Mouse (Mus musculus) kidney, adult 8-10 months (tissue): ENCODE results near the gene Gm47791.
A peak's percentile ranks its signal among the peaks of the same experiment; 100 is the strongest.

ENCODE experiments used
- DNase-seq, 2 experiments: peaks; one replicate each; pipeline ENCODE4 v3.0.0; 2022

The Gm47791 gene

DNA sequence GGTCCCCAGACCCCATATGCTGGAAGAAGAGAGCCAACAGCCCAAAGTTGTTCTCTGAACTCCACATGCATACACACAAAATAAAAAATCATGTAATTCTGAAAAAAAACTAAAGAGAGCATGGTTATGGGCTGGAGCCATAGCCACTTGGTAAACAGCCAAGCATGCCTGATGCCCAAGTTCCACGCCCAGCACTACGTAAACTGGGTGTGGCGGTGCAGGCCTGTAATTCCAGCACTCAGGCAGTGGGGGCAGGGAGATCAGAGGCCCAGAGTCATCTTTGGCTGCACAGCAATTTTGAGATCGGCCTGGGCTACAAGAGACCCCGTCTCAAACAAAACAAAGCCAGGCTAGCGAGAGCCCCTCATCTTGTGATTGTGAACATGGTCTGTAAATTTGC lies 14.5 kb upstream of the Gm47791 start:
- DNase-seq: no peak

DNA sequence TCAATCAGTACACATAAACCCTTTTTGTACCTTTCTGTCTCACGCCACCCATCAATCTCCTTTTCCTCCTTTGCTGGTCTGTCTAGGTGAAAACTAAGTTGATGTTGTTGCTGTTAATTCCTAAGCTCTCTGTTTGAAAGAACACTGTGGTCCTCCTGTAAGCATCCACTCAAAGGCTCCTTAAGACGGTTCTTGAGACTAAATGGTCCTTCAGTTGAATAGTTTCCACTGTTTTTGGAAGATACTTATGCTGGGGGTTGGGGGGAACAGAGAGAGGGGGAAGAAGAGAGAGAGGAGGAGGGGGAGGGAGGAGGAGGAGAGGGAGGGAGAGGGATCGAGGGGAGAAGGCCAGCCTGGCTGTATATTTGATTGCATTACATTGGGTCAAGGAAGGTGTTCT lies 12.5 kb upstream of the Gm47791 start:
- DNase-seq: no peak

DNA sequence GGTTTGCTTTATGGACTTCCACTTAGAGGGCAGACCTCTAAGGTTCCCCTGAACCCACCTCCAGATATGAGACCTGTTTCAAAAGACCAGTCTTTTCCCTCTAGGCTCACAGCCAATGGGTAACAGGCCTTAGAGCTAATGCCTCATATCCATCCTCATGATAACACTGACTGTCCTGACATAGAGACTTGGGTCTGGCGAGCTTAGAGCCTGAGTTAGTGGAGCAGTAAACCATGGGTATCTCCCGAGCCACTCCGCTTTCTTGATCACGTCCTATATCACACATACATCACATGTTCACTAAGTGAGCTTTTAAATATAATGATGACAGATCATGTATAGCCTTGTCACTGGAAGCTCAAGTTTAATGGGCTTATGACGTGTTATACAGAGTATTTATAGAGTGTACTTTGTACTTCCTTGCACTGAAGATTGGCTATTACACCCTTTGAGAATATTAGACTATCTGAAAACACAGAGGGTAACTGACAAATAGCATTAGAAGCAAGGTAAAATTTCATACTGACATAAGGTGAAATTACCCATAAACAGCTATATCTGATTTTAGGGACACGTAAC lies 8.4 kb upstream of the Gm47791 start:
- no peak for DNase-seq

DNA sequence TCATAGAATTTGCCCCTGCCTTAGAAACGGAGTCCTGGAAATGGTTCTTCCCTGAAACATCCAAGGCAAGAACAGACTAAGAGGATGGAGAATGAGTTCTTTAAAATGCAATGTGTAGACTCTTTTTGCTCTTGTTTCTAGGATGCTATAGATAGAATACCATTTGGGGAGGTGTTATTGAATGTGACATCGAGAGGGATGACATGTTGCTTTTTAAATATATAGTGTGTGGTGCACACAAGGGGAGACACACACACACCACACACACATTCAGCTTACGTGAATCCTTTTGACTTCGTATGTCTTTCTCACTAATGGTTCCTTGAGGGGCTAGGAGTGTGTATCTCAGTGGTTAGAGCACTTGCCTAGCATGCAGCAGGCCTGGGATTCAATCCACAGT lies 4.2 kb upstream of the Gm47791 start:
- DNase-seq: no peak

DNA sequence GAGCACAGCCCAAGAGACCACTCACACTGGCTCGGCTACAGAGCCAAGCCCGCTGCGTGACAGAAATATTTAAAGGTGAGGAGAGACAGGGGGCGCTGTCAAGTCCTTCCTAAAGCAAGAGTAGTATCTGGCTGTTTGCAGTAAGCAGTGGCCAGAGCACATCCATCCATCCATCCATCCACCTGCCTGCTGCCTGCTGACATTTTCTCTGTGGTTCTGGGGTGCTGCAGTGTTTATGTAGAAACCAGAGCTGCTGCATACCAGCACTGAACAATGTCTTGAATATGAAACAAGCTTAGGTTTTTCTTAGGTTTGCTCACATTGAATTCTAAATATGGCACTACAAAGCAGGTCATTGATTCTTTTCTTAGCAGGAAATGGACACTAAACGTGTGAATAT lies 2.2 kb upstream of the Gm47791 start:
- no peak for DNase-seq

DNA sequence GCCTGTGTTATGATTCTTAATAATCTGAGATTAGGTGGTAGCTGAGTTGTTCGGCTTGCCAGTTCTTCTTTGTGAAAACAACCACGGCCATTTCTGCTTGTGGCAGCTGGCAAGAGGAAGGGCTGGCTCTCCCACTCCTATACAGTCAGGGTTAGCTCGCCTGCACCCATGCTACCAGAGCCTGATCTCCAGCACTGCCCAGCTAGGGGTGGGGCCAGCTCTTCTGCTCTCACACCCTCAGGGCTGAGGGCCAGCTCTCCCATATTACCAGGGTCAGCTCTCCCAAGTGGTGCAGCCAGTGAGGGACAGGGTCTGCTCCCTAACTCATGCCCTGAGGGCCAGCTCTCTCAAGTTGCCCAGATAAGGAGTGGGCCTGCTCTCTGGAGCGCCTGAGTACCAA lies 1.4 kb upstream of the Gm47791 start:
- no peak for DNase-seq

DNA sequence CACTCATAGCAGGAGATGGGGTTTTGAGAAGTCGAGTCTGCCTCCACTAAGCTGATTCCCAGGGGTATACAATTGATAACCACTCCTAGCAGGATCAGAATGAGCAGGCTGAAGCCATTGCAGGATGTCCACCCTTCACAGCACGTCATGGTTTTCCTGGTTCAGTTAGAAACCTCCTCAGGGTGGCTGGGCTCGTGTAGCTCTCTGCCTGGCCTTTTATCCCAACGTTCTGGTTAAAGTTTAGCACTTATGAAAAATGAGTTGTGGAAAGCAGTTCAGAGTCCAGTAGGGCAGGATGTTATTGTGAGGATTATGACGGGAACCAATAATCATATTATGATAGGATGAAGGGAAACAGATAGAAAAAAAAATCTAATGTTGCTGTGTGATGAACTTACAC lies 2.8 kb downstream of the Gm47791 start, which contains the start of gene Tm4sf20:
Gene Tm4sf20, minus strand, starts transcription at position 193 of the 400 bp plus-strand sequence.
- DNase-seq: no peak

DNA sequence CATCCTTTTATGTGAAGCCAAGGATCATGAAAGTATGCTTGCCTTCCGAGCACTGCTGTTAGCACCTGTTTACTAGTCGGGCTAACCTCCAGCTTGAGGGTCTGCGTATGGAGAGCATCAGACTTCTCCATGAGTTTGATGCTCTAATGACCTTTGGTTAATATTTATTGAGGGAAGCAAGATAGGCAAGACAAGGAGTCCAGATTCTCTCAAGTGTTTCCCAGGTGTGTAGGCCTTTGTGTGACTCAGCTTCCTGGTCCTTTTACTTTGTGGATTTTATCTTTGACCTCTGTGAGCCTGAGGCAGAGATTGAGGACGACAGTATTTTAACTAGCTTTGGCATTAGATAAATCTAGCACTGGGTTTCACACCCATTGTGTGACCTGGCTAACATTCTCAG lies 4.4 kb downstream of the Gm47791 start:
- DNase-seq: no peak

DNA sequence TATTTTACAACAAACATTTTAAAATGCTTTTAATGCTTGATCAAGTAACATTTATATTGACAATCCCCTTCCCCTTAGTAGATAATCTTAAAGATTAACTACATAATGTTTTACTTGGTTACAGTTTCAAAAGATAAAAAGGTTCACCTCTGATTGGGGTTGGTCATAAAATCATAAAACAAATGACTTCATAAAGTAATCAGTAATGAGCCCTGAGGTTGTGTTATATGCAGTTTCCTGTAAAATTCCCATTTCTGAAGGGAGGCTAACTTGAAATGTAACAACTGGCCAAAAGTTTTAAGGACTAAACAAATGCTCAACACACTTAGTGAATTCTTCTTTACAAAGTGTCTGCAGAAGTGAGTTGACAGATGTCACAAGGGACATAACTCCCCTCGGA lies 4.8 kb downstream of the Gm47791 start:
- no peak for DNase-seq

DNA sequence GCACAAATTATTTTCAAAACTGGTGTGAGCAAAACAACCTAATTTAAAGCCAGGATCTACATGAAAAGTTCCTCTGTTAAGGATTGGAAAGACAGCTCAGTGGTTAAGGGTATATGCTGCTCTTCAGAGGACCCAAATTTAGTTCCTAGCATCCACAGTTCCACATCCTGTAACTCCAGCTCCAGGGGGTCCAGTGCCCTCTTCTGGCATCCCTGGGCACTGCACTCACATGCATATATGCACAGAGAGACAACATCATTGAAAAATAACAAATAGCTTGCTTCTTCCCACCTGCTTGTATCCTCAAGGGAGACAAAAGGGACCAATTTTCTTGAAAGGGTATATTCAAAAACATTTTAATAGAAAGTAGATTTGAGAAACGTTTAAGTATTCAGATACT lies 8.8 kb downstream of the Gm47791 start:
- no peak for DNase-seq

DNA sequence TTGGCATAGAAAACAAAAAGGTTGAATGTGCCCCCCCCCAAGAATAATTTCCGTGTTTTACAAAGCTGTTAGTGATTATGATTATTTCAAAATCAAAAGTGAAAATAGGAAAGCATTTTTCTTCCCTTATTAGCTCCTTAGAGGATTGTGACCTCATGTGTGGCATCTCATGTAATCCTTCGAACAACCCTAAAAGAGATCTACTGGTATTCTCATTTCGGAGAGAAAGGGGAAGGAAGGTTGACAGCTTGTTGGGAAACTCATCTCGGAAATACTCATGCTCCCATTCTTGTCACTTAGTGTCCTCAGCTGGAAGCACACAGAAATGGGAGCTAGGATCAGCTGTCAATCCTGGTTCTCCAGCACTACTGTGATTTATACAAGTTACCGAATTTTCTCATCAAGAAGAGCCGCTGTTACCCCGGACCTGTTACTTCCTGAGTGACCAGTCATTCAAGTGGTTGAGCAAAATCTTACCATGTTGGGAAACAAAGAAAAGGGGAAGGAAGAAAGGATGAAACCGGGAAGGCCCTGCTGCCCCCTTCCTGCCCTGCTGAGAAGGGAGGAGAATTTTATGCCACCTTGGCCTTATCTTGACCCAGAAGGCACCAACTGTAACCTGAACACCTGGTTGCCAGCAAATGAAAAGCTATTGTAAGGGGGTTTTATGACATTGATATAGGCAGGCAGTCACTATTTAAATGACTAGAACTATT lies 9.4 kb downstream of the Gm47791 start:
- no peak for DNase-seq

DNA sequence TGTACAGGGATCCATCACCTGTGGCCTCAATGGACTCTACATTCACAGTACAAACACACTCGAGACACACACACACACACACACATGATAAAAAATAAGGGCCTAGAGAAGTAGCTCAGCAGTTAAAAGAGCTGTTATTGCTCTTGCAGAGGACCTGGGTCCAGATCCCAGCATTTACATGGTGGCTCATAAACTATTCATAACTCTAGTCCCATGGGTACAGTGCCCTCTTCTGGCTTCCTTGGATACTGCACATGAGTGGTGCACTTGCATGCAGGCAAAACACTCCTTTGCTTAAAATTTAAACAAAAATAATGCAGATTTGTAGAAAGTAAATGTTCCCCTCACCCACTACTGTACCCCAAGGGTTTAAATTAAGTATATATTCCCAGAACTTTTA lies 11.5 kb downstream of the Gm47791 start:
- DNase-seq: no peak

DNA sequence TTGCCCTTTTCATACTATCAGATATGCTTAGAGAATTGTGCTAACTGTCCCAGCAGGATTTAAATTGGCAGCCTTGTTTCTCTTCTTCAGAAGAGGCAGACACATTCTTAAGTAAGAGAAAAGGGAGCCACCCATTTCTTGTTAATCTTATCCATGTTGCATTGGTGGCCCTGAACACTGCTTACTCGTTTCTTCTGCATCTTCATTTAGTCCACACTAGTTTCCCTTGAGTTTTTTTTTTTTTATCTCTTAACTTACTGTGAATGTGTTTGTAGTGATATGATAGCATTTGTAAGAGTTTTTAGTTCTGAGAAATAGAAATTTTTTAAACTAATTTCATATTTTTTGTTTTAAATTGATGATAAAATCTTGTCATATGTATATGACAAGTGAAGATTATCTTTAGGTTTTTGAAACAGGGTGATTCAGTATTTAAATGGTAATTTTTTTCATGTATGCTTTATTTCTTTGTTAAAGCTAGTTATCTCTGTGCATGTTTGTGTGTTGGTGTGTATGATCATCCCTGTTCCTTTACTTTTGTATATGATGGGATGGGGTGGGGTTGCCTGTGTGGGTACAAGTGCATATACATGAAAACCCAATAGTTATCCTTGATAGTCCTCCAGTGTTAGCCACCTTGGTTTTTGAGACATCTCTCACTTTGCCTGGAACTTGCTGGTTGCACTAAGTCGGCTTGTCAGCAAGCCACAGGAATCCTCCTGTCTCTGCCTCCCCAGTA lies 23.2 kb downstream of the Gm47791 start:
- DNase-seq: no peak

DNA sequence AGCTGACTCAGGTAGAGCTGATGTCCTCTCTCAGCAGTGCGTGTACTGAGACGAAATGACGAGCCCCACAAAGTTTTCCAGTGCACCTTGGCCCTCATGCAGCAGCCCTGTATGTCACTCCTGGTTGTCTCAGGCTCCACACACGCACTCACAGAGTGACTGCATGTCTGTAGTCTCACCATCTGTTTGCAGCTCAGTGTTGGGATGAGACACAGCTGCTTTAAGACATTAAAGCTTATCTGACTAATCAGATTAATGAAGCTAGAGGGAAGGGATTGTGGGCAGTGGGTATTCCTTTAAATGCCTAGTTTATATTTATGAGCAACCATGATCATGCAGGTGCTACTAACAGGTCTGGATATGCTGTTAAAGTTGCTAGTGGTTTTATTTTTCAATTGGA lies 24.6 kb downstream of the Gm47791 start:
- no peak for DNase-seq

DNA sequence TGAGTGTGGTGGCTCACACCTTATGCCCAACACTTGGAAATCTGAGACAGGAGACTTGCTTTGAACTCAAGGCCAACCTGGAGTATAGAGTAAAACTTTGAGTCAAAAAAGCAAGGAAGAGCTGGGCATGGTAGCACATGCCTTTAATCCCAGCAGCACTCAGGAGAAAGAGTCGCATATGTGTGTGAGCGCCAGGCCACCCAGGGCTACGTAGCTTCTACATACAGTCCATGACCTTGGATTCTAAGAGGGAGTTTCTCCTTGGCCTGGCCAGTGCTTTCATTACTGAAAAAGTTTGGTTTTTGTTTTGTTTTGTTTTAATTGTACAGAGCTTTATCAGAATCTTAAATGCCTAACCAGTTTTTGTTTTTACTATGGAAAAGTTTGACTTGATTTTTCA lies 27.1 kb downstream of the Gm47791 start:
- no peak for DNase-seq

DNA sequence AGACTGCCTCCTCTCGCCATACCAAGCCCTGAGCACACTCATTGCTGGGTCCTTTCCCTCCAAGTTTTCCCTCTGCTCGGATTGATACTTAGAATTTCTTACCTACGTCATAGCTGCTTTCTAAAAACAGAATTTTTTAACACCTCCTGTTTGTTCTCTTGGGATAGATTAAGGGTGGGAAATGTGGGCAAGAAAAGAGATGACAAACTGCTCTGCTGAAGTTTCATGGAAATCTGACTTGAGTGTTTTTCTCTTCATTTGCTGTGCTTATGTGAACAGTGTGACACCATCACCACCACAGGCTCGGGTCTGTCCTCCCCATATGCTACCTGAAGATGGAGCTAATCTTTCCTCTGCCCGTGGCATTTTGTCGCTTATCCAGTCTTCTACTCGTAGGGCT lies 29.5 kb downstream of the Gm47791 start:
- no peak for DNase-seq

DNA sequence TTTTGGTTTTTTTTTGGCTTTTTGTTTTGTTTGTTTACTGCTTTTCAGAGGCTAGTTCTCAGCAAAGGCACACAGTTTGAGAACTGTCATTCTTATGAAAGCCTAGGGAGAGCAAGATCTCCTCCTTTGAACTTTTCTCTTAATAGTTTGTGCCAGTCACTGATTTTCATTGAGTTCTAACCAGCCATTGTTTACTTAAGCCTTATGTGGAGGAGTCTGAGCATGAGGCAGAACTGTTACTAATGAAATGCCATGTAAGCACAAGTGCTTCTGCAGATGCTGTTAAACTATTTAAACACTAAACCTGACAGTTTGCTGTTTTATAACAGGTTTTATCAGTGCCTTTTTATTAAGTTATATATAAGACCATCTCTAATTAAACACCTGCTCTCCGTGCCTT lies 33.0 kb downstream of the Gm47791 start:
- no peak for DNase-seq

DNA sequence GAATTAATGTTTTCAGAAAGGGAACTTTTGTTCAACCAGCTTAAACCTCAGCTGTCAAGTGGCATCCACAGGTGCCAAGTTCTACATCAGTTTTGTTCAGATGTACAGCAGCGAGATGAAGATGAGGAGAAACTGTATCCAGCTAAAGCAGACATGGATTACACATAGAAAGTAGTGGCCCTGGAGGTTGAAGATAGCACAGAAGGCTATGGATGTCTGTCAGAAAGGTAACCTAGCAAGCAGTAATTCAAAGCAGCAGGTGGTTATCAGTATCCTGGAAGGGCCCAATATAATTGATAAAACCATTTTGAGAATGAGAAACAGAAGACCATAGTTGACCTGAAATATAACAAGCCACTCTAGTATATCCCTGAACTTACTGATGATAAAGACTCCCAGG lies 37.7 kb downstream of the Gm47791 start:
- DNase-seq: no peak

DNA sequence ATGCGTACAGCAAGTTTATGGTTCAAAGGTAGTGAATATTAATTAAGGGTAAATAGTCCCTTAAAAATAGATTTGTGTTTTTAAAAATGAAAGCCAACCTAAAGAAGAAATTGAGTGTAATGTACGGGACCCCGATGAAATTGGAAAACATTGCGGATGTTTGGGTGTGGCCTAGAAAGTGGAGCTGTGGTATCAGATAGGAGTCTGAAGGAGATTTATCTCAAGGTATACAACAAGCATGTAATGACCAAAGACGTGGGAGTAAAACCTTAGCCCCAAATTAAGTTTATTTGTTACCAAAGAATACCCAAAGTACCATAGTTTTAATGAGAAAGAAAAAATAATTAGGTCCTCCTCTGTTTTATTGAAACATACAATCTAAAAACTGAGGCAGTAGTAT lies 44.6 kb downstream of the Gm47791 start:
- DNase-seq: no peak

DNA sequence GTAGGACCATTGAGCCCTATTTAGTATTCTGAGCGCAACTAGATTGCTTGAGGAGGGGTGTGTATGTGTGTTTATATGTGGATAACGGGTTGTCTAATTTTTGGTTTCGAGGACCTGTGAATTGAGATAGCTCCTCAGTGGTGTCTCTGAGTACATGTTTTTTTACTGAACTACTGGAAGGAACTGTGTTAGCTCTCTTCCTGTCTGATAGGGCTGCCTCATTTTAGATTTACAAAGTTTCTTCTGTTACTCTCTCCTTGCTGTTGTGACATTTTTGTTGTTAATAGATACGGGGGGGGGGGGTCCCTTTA lies 45.2 kb downstream of the Gm47791 start:
- no peak for DNase-seq

DNA sequence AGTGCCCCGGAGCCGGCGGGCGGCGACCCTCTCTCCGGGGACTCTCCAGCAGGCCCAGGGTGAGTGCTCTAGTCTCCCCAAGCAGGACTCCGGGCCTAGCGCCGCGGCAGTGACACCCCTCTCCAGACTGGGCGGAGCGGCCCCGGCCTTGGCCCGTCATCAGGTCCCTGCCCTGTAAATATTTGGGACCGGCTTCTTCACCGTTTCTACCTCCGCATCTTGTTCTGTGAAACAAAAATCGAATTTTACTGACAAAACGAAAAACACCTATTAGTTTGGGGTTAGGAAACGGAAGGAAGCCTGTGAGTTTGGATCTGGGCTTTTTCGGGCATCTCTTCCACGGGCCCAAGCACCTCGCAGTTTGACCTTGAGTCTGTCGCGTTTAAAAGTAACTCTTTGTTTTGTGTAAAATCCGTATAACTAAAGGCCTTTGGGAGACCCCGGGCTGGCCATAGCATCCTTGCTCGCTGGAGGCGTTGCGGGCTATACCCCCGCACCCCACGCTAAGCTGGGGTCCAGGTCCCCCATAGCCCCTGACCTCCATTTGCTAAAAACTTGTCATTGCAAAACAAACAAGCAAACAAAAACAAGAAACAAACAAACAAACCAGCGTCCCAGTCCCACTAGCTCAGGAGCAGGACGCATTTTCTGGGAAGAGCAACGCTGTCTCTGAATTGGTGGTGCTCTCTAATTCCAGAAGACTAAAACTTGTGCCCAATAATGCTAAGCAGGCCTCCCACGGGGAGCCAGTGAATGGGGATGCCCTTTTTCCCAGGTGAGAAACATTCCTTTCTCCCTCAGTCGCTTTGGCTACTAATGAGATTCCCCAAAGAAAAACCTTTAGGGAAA lies 45.8 kb downstream of the Gm47791 start:
- DNase-seq: peak in 1 of 2 experiments; percentile 5

DNA sequence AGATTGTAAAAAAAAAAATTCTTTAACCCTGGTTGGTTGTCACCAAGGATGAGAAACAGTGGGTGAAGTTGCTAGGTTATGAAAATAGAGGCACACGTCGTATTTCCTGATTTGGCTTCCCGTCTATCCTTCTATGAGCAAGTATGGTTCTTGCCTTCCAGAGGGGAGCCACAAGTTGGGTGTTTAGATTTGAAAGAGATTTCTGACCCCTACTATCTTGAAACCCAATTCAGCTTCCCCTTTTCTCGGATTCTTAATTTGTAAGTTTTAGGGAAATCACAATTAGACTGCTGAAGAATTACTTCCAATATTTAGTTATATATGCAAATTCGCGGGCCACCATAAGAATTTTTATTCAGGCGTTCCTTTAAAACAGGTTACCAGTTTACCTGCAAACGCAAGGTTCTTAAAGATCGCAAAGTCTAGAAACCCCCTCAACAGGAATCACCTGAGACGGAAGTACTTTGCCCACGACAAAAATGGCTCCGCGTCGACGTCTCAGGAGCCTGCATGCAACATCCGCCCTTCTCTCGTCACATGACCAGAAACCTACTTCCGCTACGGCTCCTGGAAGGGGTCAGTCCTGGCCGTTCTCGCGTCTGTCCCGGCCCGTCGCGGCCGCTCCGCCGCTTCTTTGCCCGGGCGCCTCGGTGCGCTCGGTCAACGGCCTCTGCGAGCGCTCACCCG lies 46.6 kb downstream of the Gm47791 start, which contains the start of gene Mff:
Gene Mff, plus strand, starts transcription at position 552 of the 687 bp plus-strand sequence.
- peak; percentile 92 to 93 for DNase-seq
